In the genomic region with DNA sequence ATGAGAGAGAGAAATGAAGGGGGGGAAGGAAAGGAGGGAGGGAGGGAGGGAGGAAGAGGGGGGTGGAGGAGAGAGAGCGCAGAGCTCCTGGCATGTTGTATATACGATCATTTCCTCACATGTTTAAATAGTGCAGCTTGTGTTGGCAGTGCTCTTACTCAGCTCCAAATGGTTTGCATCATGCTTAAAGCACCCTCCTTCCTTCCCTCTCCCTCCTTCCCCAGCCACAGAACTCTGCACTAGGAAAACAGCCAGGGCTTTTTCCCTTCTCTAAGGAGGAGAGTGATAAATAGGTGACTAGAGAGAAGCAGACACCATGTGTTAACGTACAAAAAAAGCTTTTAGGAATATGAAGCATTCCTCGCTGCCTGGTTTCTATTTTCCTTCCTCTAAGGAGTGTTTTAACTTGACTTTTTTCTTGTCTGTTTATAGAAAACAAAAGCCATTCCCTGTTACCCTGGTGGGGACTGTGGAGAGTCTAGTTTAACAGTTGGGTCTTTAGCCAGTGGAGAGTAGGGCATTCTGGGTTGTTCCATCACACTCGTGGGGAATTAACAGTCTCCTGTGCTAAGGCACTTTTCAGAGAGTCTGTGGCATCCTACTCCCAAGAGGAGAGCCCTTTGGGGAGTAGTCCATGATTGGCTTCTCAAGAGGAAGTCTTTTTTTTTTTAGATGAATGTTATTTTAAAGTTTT, we compare ENCODE assay signal across 9 mouse cellular contexts.
DNase-seq lines count a peak whose midpoint lies in the region; ATAC-seq lines count a peak whose summit lies in the region.
"Had no signal": no experiment of that assay in that cellular context is flagged by ENCODE, and none has a peak within 500 bp of the region (broad histone marks: within the 10 kb centered on the region; RNA-seq: fewer than 3 reads in every experiment).

No protein-coding gene starts in this region.

- ATAC-seq in hindbrain, embryonic 12.5 days (ENCODE audit: low FRiP score), result no peak
- ATAC-seq in hindbrain, embryonic 16.5 days, result no peak
- ATAC-seq in heart, embryonic 11.5 days (replicated peaks; ENCODE audit: insufficient number of reproducible peaks, low FRiP score, low TSS enrichment), result peak; percentile 37; the same call in 1 of the 2 replicates
- ATAC-seq in liver, embryonic 13.5 days (ENCODE audit: low read depth), result no peak
- ATAC-seq in granulocyte monocyte progenitor cell, adult 5-6 weeks (replicated peaks; ENCODE audit: poor library complexity, severe bottlenecking), result no peak
- no peak for ATAC-seq in cerebellum, adult (ENCODE audit: insufficient number of reproducible peaks, low FRiP score, low TSS enrichment)

- H3K9me3 ChIP-seq in hindbrain, embryonic 12.5 days (replicated peaks), result no peaks in the 10 kb centered on the region
- H3K9me3 ChIP-seq in hindbrain, embryonic 16.5 days (ENCODE audit: control insufficient read depth, low read length), result no peaks in the 10 kb centered on the region
- H3K9me3 ChIP-seq in heart, embryonic 11.5 days (replicated peaks; ENCODE audit: control insufficient read depth, low read length), result no peaks in the 10 kb centered on the region
- H3K9me3 ChIP-seq in liver, embryonic 13.5 days (replicated peaks), result no peaks in the 10 kb centered on the region
- no peaks in the 10 kb centered on the region for H3K9me3 ChIP-seq in midbrain, embryonic 10.5 days (replicated peaks)
- H3K9me3 ChIP-seq: midbrain, embryonic 12.5 days had no signal

- whole genome bisulfite sequencing in hindbrain, embryonic 12.5 days, result 71% methylated on average over 5 of the region's 5 CpGs
- 72% methylated on average over 5 of the region's 5 CpGs for WGBS in hindbrain, embryonic 16.5 days
- 40% methylated on average over 5 of the region's 5 CpGs for WGBS in heart, embryonic 11.5 days (ENCODE audit: insufficient replicate concordance)
- WGBS in liver, embryonic 13.5 days (ENCODE audit: insufficient replicate concordance), result 65% methylated on average over 5 of the region's 5 CpGs
- WGBS in midbrain, embryonic 10.5 days, result 77% methylated on average over 5 of the region's 5 CpGs

- DNase-seq in adipocyte (ENCODE audit: low spot score), result peak; percentile 79
- DNase-seq in liver, embryonic 13.5 days, result no peak
- no peak for DNase-seq in midbrain, embryonic 10.5 days (ENCODE audit: low spot score)

- H3K27me3 ChIP-seq in hindbrain, embryonic 12.5 days, result no peaks in the 10 kb centered on the region
- H3K27me3 ChIP-seq in hindbrain, embryonic 16.5 days (replicated peaks; ENCODE audit: control insufficient read depth, insufficient read depth, low read length), result no peaks in the 10 kb centered on the region
- no peaks in the 10 kb centered on the region for H3K27me3 ChIP-seq in heart, embryonic 11.5 days (ENCODE audit: control insufficient read depth, insufficient read depth, low read length)
- no peaks in the 10 kb centered on the region for H3K27me3 ChIP-seq in liver, embryonic 13.5 days
- no peaks in the 10 kb centered on the region for H3K27me3 ChIP-seq in midbrain, embryonic 10.5 days (ENCODE audit: low read depth, poor library complexity, severe bottlenecking)
- H3K27me3 ChIP-seq: midbrain, embryonic 12.5 days had no signal

- H3K4me1 ChIP-seq in hindbrain, embryonic 12.5 days, result peaks cover 12% of the 10 kb centered on the region
- H3K4me1 ChIP-seq in hindbrain, embryonic 16.5 days (ENCODE audit: control insufficient read depth, insufficient read depth, low read depth, low read length), result peaks cover 3% of the 10 kb centered on the region; the same call in 1 of the 2 replicates
- H3K4me1 ChIP-seq in heart, embryonic 11.5 days (ENCODE audit: control insufficient read depth, insufficient read depth, low read length), result peaks cover 34% of the 10 kb centered on the region
- peaks cover 19% of the 10 kb centered on the region for H3K4me1 ChIP-seq in liver, embryonic 13.5 days (replicated peaks)
- H3K4me1 ChIP-seq in midbrain, embryonic 10.5 days, result no peaks in the 10 kb centered on the region
- H3K4me1 ChIP-seq: midbrain, embryonic 12.5 days had no signal

- H3K9ac ChIP-seq in hindbrain, embryonic 12.5 days, result no peak overlapping the region
- H3K9ac ChIP-seq in hindbrain, embryonic 16.5 days (ENCODE audit: low read depth, low read length), result no peak overlapping the region
- H3K9ac ChIP-seq in heart, embryonic 11.5 days (ENCODE audit: low read depth, low read length), result no peak overlapping the region
- no peak overlapping the region for H3K9ac ChIP-seq in liver, embryonic 13.5 days
- H3K9ac ChIP-seq: midbrain, embryonic 12.5 days had no signal

- no peak overlapping the region for H3K4me3 ChIP-seq in hindbrain, embryonic 12.5 days
- no peak overlapping the region for H3K4me3 ChIP-seq in hindbrain, embryonic 16.5 days (ENCODE audit: low read length)
- no peak overlapping the region for H3K4me3 ChIP-seq in heart, embryonic 11.5 days (ENCODE audit: low read depth, low read length)
- no peak overlapping the region for H3K4me3 ChIP-seq in liver, embryonic 13.5 days (replicated peaks)
- H3K4me3 ChIP-seq in midbrain, embryonic 10.5 days, result no peak overlapping the region
- H3K4me3 ChIP-seq: midbrain, embryonic 12.5 days had no signal

- H3K36me3 ChIP-seq in hindbrain, embryonic 12.5 days, result peaks cover 6% of the 10 kb centered on the region
- H3K36me3 ChIP-seq in hindbrain, embryonic 16.5 days (ENCODE audit: control insufficient read depth, insufficient read depth, low read length), result no peaks in the 10 kb centered on the region
- H3K36me3 ChIP-seq in heart, embryonic 11.5 days (ENCODE audit: control insufficient read depth, insufficient read depth, low read length), result no peaks in the 10 kb centered on the region; the same call in 1 of the 2 replicates
- peaks cover 11% of the 10 kb centered on the region for H3K36me3 ChIP-seq in liver, embryonic 13.5 days
- peaks cover 65% of the 10 kb centered on the region for H3K36me3 ChIP-seq in midbrain, embryonic 10.5 days

- H3K4me2 ChIP-seq in hindbrain, embryonic 12.5 days (replicated peaks), result no peak overlapping the region
- H3K4me2 ChIP-seq in hindbrain, embryonic 16.5 days (ENCODE audit: low read length), result no peak overlapping the region
- no peak overlapping the region for H3K4me2 ChIP-seq in heart, embryonic 11.5 days
- H3K4me2 ChIP-seq in liver, embryonic 13.5 days, result no peak overlapping the region
- H3K4me2 ChIP-seq: midbrain, embryonic 12.5 days had no signal

- H3K27ac ChIP-seq in hindbrain, embryonic 12.5 days, result peak overlapping the region; percentile 52; the same call in 1 of the 2 replicates
- no peak overlapping the region for H3K27ac ChIP-seq in hindbrain, embryonic 16.5 days (ENCODE audit: low read depth, low read length)
- H3K27ac ChIP-seq in heart, embryonic 11.5 days (ENCODE audit: low read depth, low read length), result peak overlapping the region; percentile 86
- H3K27ac ChIP-seq in liver, embryonic 13.5 days, result 0 out of 2 replicates have a peak overlapping the region, but pooled peaks have one; percentile 19
- no peak overlapping the region for H3K27ac ChIP-seq in midbrain, embryonic 10.5 days (replicated peaks)
- H3K27ac ChIP-seq: midbrain, embryonic 12.5 days had no signal

Comparison
In these comparisons a context has a peak if more than half of its experiments do, and no peak if none do; other contexts are left out.
1. H3K27ac ChIP-seq: peak in hindbrain, embryonic 12.5 days (single experiment), heart, embryonic 11.5 days (single experiment) and liver, embryonic 13.5 days (single experiment); none in hindbrain, embryonic 16.5 days (single experiment) and midbrain, embryonic 10.5 days (single experiment).